Mouse (Mus musculus) limb, embryonic 10.5 days (tissue): Measurements from ENCODE around the gene Celf6. TPM values are rescaled to one million over a fixed set of nuclear protein-coding genes. Genes with fewer than 3 reads are reported as not detected.
A peak's percentile ranks its signal among the peaks of the same experiment; 100 is the strongest.

Experiments used
- DNase-seq: peaks from one replicate; pipeline ENCODE4 v3.0.0-alpha.2; 2017; ENCODE audit warnings: low spot score
- H3K27ac ChIP-seq: fragments of 300-500 bp; sonication (generic); 2 replicates; pipeline ENCODE4 v1.5.1; 2016; ENCODE audit warnings: mild to moderate bottlenecking
- H3K27me3 ChIP-seq: fragments of 300-500 bp; sonication (generic); 2 replicates; pipeline ENCODE4 v1.6.1; 2016; ENCODE audit warnings: low read depth, mild to moderate bottlenecking; ENCODE audit not compliant: poor library complexity, severe bottlenecking
- H3K36me3 ChIP-seq: fragments of 300-500 bp; sonication (generic); 2 replicates; pipeline ENCODE4 v1.6.1; 2016; ENCODE audit warnings: mild to moderate bottlenecking, moderate library complexity
- H3K4me1 ChIP-seq: fragments of 300-500 bp; sonication (generic); 2 replicates; pipeline ENCODE4 v1.6.1; 2016
- H3K4me3 ChIP-seq: fragments of 300-500 bp; sonication (generic); 2 replicates; pipeline ENCODE4 v1.5.1; 2016; ENCODE audit warnings: mild to moderate bottlenecking, moderate library complexity
- H3K9me3 ChIP-seq: fragments of 300-500 bp; sonication (generic); replicated peaks from 2 replicates; pipeline ENCODE4 v1.6.1; 2016; ENCODE audit warnings: mild to moderate bottlenecking
- WGBS: fragments of 180-500 bp; shearing (Covaris S2); methylation state at CpG from one replicate; pipeline ENCODE4 v1.1.7; 2016; 5-methylcytosine and 5-hydroxymethylcytosine counted together
- polyA plus RNA-seq: library from polyadenylated mRNA; unstranded; fragments of >200 nt; fragmentation: Nextera tagmentation; extraction: Ambion mirVana; gene quantifications from 2 replicates; pipeline ENCODE4 v1.2.1, GENCODE M21; 2016

The Celf6 gene
- polyA plus RNA-seq, 1 experiment from 2014 or later: not detected

GRCm38 (mm10) chr9:59551017-59551416 lies 26.7 kb upstream of the Celf6 start:
- WGBS: 82% methylated on average over 5 of the region's 5 CpGs
- no peak for DNase-seq
- H3K4me1 ChIP-seq: no peaks in the 10 kb centered on the region; the same call in 1 of the 2 replicates
- no peaks in the 10 kb centered on the region for H3K9me3 ChIP-seq
- no peak overlapping the region for H3K27ac ChIP-seq
- no peaks in the 10 kb centered on the region for H3K27me3 ChIP-seq
- H3K4me3 ChIP-seq: no peak overlapping the region
- peaks cover 26% of the 10 kb centered on the region for H3K36me3 ChIP-seq

DNA sequence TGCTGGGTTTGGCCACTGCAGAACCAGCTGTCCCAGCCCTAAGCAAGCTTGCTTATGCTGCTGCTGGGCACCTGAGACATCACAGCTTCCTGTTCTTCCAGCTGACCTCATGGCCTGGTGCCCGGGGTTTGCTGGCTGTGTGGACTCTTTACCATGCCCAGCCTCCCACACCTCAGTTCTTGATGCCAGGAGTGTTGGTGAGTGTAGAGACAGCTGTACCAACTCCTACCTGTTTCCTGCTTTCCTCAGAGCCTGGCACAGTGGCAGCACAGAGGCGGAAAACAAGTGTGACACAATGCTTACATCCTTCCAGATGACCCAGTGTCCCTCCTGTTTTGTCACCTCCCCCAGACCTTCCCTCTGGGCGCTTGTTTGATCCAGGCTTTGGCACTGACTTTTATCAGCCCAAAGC lies 26.1 kb upstream of the Celf6 start:
- H3K27me3 ChIP-seq: no peaks in the 10 kb centered on the region
- H3K36me3 ChIP-seq: peaks cover 30% of the 10 kb centered on the region
- WGBS: 75% methylated on average over 3 of the region's 3 CpGs
- no peak overlapping the region for H3K4me3 ChIP-seq
- no peak for DNase-seq
- no peak overlapping the region for H3K27ac ChIP-seq
- H3K9me3 ChIP-seq: no peaks in the 10 kb centered on the region
- H3K4me1 ChIP-seq: no peaks in the 10 kb centered on the region; the same call in 1 of the 2 replicates

DNA sequence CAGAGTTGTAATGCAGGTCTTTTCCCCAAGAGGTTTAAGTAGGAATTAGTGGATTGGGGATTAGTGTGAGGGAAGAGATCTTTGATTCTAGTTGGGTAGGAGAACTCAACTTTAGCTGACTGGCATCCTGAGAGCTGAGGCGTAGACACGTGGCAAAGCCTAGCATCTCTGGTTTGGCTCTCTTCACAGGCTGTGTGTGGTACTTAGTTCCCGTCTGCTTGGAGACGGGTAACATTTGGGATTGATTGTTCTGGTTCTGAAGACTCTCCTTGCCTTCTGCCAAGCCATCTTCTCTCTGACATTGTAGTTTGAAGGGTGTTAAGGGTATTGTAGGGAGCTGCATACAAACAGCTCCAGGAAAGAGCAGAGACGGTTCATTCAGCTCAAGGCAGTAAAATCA lies 25.1 kb upstream of the Celf6 start:
- no peaks in the 10 kb centered on the region; the same call in 1 of the 2 replicates for H3K4me1 ChIP-seq
- no peak overlapping the region for H3K27ac ChIP-seq
- H3K27me3 ChIP-seq: no peaks in the 10 kb centered on the region
- no peak for DNase-seq
- H3K4me3 ChIP-seq: no peak overlapping the region
- H3K9me3 ChIP-seq: no peaks in the 10 kb centered on the region
- H3K36me3 ChIP-seq: peaks cover 39% of the 10 kb centered on the region
- 87% methylated on average over 5 of the region's 5 CpGs for whole genome bisulfite sequencing

GRCm38 (mm10) chr9:59553719-59554118 lies 24.0 kb upstream of the Celf6 start:
- Histone ChIP-seq H3K27ac (no peak overlapping the region), H3K36me3 (peaks cover 50% of the 10 kb centered on the region), H3K4me3 (no peak overlapping the region), H3K4me1 (no peaks in the 10 kb centered on the region; the same call in 1 of the 2 replicates), H3K9me3 (no peaks in the 10 kb centered on the region), H3K27me3 (no peaks in the 10 kb centered on the region)
- DNase-seq: no peak
- 91% methylated on average over 4 of the region's 4 CpGs for WGBS

- no peak overlapping the region for H3K27ac ChIP-seq
- WGBS: 28% methylated on average over 4 of the region's 4 CpGs
Measured at GRCm38 (mm10) chr9:59565600-59565999, 12.1 kb upstream of the Celf6 start.

GRCm38 (mm10) chr9:59567111-59567510 lies 10.6 kb upstream of the Celf6 start:
- Histone ChIP-seq H3K27ac (no peak overlapping the region), H3K9me3 (no peaks in the 10 kb centered on the region), H3K36me3 (peaks cover 30% of the 10 kb centered on the region), H3K27me3 (no peaks in the 10 kb centered on the region), H3K4me3 (no peak overlapping the region), H3K4me1 (no peaks in the 10 kb centered on the region)
- DNase-seq: peak; percentile 57
- 34% methylated on average over 6 of the region's 6 CpGs for WGBS

More at GRCm38 (mm10) chr9:59565600-59565999, 12.1 kb upstream of the Celf6 start:
- Histone ChIP-seq H3K9me3 (no peaks in the 10 kb centered on the region), H3K4me3 (no peak overlapping the region), H3K4me1 (no peaks in the 10 kb centered on the region), H3K27me3 (no peaks in the 10 kb centered on the region), H3K36me3 (peaks cover 45% of the 10 kb centered on the region)
- DNase-seq: peak; percentile 73

GRCm38 (mm10) chr9:59571852-59572251 lies 5.9 kb upstream of the Celf6 start:
- Histone ChIP-seq H3K9me3 (no peaks in the 10 kb centered on the region), H3K27ac (no peak overlapping the region), H3K4me3 (no peak overlapping the region), H3K36me3 (no peaks in the 10 kb centered on the region), H3K4me1 (no peaks in the 10 kb centered on the region), H3K27me3 (peaks cover 13% of the 10 kb centered on the region)
- DNase-seq: no peak
- WGBS: 83% methylated on average over 2 of the region's 2 CpGs

DNA sequence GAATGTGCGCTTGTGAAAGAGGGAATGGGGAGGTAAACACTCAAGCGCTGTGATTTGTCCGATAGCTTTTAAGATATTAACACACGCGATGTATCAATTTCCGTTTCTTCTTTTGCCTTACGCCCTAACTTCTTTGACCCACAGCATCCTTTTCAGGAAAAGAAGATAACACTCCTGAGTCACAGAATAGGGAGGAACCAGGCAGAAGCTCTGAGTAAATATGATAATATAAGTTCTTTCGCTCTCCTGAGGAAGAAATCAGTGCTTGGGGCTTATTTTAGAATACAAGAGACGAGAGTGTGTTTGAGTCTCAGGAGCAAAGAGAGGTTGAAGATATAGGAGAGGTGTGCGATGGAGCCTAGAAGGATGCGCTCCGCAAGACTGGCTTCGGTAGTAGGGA lies 316 bp upstream of the Celf6 start:
- H3K27me3 ChIP-seq: peaks cover 51% of the 10 kb centered on the region

GRCm38 (mm10) chr9:59578505-59578867 lies 769 bp downstream of the Celf6 start:
- Histone ChIP-seq H3K4me1 (peaks cover 14% of the 10 kb centered on the region), H3K27me3 (peaks cover 51% of the 10 kb centered on the region), H3K4me3 (peak overlapping the region; percentile 49), H3K36me3 (no peaks in the 10 kb centered on the region), H3K27ac (no peak overlapping the region), H3K9me3 (no peaks in the 10 kb centered on the region)
- 1% methylated on average over 20 of the region's 20 CpGs for WGBS
- DNase-seq: no peak

More for the DNA sequence above, 316 bp upstream of the Celf6 start:
- H3K9me3 ChIP-seq: no peaks in the 10 kb centered on the region
- peaks cover 14% of the 10 kb centered on the region for H3K4me1 ChIP-seq
- DNase-seq: no peak
- no peak overlapping the region for H3K27ac ChIP-seq
- no peaks in the 10 kb centered on the region for H3K36me3 ChIP-seq
- peak overlapping the region; percentile 49 for H3K4me3 ChIP-seq
- WGBS: 18% methylated on average over 13 of the region's 13 CpGs

- 7% methylated on average over 13 of the region's 13 CpGs for WGBS
Measured at GRCm38 (mm10) chr9:59584871-59585308, 7.2 kb downstream of the Celf6 start.

DNA sequence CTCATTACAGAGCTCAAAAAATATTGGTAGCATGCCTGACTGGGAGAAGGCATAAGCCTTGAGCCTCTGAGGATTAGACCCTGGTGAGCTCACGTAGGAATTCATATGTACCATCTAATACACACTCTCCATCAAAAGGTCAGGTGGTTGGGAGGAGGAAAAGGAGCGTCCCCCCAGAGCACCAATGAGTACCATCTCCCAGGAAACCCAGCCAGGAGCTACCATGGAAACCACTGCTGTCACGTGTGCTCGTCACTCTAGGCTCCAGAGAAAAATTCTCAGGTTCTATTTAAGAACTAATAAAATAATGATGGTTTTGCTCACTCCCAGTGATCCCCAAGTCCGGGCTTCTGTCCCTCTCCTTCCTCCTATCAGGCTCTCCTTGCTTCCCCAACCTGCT lies 10.5 kb downstream of the Celf6 start:
- DNase-seq: no peak
- Histone ChIP-seq H3K27ac (no peak overlapping the region), H3K9me3 (no peaks in the 10 kb centered on the region), H3K27me3 (peaks cover 22% of the 10 kb centered on the region), H3K4me1 (0 out of 2 replicates have a peak, but pooled peaks cover 3% of the 10 kb centered on the region), H3K36me3 (no peaks in the 10 kb centered on the region), H3K4me3 (no peak overlapping the region)
- WGBS: 70% methylated on average over 5 of the region's 5 CpGs

More at GRCm38 (mm10) chr9:59584871-59585308, 7.2 kb downstream of the Celf6 start:
- Histone ChIP-seq H3K36me3 (no peaks in the 10 kb centered on the region), H3K4me1 (0 out of 2 replicates have a peak, but pooled peaks cover 3% of the 10 kb centered on the region), H3K4me3 (peak overlapping the region; percentile 40), H3K27ac (no peak overlapping the region), H3K9me3 (no peaks in the 10 kb centered on the region), H3K27me3 (peaks cover 39% of the 10 kb centered on the region)
- peak; percentile 81 for DNase-seq

GRCm38 (mm10) chr9:59588710-59589671 lies 11.3 kb downstream of the Celf6 start:
- Histone ChIP-seq H3K4me3 (no peak overlapping the region), H3K4me1 (0 out of 2 replicates have a peak, but pooled peaks cover 3% of the 10 kb centered on the region), H3K27ac (no peak overlapping the region), H3K27me3 (peaks cover 22% of the 10 kb centered on the region), H3K9me3 (no peaks in the 10 kb centered on the region), H3K36me3 (no peaks in the 10 kb centered on the region)
- WGBS: 48% methylated on average over 12 of the region's 12 CpGs
- DNase-seq: no peak
